Mouse (Mus musculus) heart, postnatal 0 days (tissue): Measurements from ENCODE around the gene Six1. TPM values are rescaled to one million over a fixed set of nuclear protein-coding genes. Genes with fewer than 3 reads are reported as not detected.

Experiments used
- ATAC-seq: fragments of 200-750 bp; cut with Nextera tagmentation; 2 replicates; pipeline ENCODE4 v1.8.0; 2017; ENCODE audit warnings: low read depth, moderate number of reproducible peaks, moderate library complexity; ENCODE audit not compliant: insufficient read depth
- DNase-seq: peaks from one replicate; pipeline ENCODE4 v3.0.0-alpha.2; 2016; ENCODE audit warnings: low spot score
- H3K27ac ChIP-seq: fragments of 300-500 bp; sonication (generic); 2 replicates; pipeline ENCODE4 v1.5.1; 2014; ENCODE audit warnings: low read depth, mild to moderate bottlenecking
- H3K27me3 ChIP-seq: fragments of 300-500 bp; sonication (generic); 2 replicates; pipeline ENCODE4 v1.6.1; 2014; ENCODE audit warnings: low read length, mixed read lengths; ENCODE audit not compliant: control insufficient read depth, insufficient read depth
- H3K36me3 ChIP-seq: fragments of 300-500 bp; sonication (generic); replicated peaks from 2 replicates; pipeline ENCODE4 v1.6.1; 2014; ENCODE audit warnings: low read length, mixed read lengths; ENCODE audit not compliant: control insufficient read depth, insufficient read depth
- H3K4me1 ChIP-seq: fragments of 300-500 bp; sonication (generic); 2 replicates; pipeline ENCODE4 v1.6.1; 2014; ENCODE audit warnings: antibody characterized with exemption; ENCODE audit not compliant: control insufficient read depth, insufficient read depth
- H3K4me2 ChIP-seq: fragments of 300-500 bp; sonication (generic); 2 replicates; pipeline ENCODE4 v1.6.1; 2014; ENCODE audit warnings: low read depth, mild to moderate bottlenecking, low read length, moderate library complexity
- H3K4me3 ChIP-seq: fragments of 300-500 bp; sonication (generic); 2 replicates; pipeline ENCODE4 v1.5.1; 2014; ENCODE audit warnings: low read depth, low read length
- H3K9ac ChIP-seq: fragments of 300-500 bp; sonication (generic); replicated peaks from 2 replicates; pipeline ENCODE4 v1.6.1; 2014; ENCODE audit warnings: low read depth, low read length, mixed read lengths
- H3K9me3 ChIP-seq: fragments of 300-500 bp; sonication (generic); replicated peaks from 2 replicates; pipeline ENCODE4 v1.6.1; 2016; ENCODE audit warnings: low read length; ENCODE audit not compliant: control insufficient read depth
- CTCF ChIP-seq: IDR thresholded peaks from 2 replicates; pipeline ENCODE4 v1.5.1; 2016; ENCODE audit warnings: antibody characterized with exemption, control low read depth, low read depth
- EP300 ChIP-seq: IDR thresholded peaks from 2 replicates; pipeline ENCODE4 v1.6.1; 2016; ENCODE audit warnings: antibody characterized with exemption, low read depth
- WGBS: fragments of 180-500 bp; shearing (Covaris S2); extraction: QIAGEN DNeasy Blood & Tissue Kit; methylation state at CpG from one replicate; pipeline ENCODE4 v1.1.7; 2014; 5-methylcytosine and 5-hydroxymethylcytosine counted together
- polyA plus RNA-seq: library from polyadenylated mRNA; unstranded; fragments of >200 nt; fragmentation: Nextera tagmentation; extraction: Ambion mirVana; gene quantifications from 2 replicates; pipeline ENCODE4 v1.2.1, GENCODE M21; 2015
- total RNA-seq: library from RNA; depleted of rRNA; stranded (reverse); fragments of >200 nt; gene quantifications from 2 replicates; pipeline ENCODE4 v1.2.3, GENCODE M21; 2014; ENCODE audit warnings: low replicate concordance

Six1 gene
- total and polyA plus RNA-seq, 2 experiments from 2014 or later, result 0.38 TPM; not detected in 1

- Histone ChIP-seq H3K27ac (no peak overlapping the region), H3K4me1 (peaks cover 8% of the 10 kb centered on the region), H3K27me3 (peaks cover 81% of the 10 kb centered on the region), H3K4me3 (0 out of 2 replicates have a peak overlapping the region, but pooled peaks have one; percentile 76), H3K4me2 (no peak overlapping the region), H3K9me3 (no peaks in the 10 kb centered on the region), H3K9ac (no peak overlapping the region), H3K36me3 (no peaks in the 10 kb centered on the region)
- WGBS, result 21% methylated on average over 19 of the region's 19 CpGs
- ATAC-seq, result no peak
- no peak for DNase-seq
- TF ChIP-seq CTCF (no peak), EP300 (no peak)
Measured at GRCm38 (mm10) chr12:73052036-73052650, 1.5 kb downstream of the Six1 start.

GRCm38 (mm10) chr12:73050811-73051580 is 2.7 kb downstream of the Six1 start:
- H3K9me3 ChIP-seq, result no peaks in the 10 kb centered on the region
- no peak overlapping the region for H3K27ac ChIP-seq
- no peaks in the 10 kb centered on the region for H3K36me3 ChIP-seq
- 6% methylated on average over 15 of the region's 15 CpGs for WGBS
- no peak for DNase-seq
- ATAC-seq, result no peak
- H3K4me1 ChIP-seq, result peaks cover 8% of the 10 kb centered on the region
- peaks cover 88% of the 10 kb centered on the region for H3K27me3 ChIP-seq
- H3K4me3 ChIP-seq, result no peak overlapping the region
- TF ChIP-seq CTCF, result no peak
- no peak for TF ChIP-seq EP300
- H3K9ac ChIP-seq, result no peak overlapping the region
- no peak overlapping the region for H3K4me2 ChIP-seq

GRCm38 (mm10) chr12:73050305-73050704 is 3.4 kb downstream of the Six1 start:
- H3K9ac ChIP-seq, result no peak overlapping the region
- no peaks in the 10 kb centered on the region for H3K9me3 ChIP-seq
- DNase-seq, result no peak
- no peak overlapping the region for H3K4me2 ChIP-seq
- TF ChIP-seq EP300 (no peak), CTCF (no peak)
- H3K4me3 ChIP-seq, result no peak overlapping the region
- peaks cover 90% of the 10 kb centered on the region for H3K27me3 ChIP-seq
- H3K36me3 ChIP-seq, result no peaks in the 10 kb centered on the region
- H3K4me1 ChIP-seq, result peaks cover 8% of the 10 kb centered on the region
- ATAC-seq, result no peak
- H3K27ac ChIP-seq, result no peak overlapping the region
- WGBS, result 6% methylated on average over 13 of the region's 13 CpGs

GRCm38 (mm10) chr12:73049520-73050225 is 4.0 kb downstream of the Six1 start:
- no peak for TF ChIP-seq EP300
- no peak for TF ChIP-seq CTCF
- H3K9me3 ChIP-seq, result no peaks in the 10 kb centered on the region
- H3K27me3 ChIP-seq, result peaks cover 90% of the 10 kb centered on the region
- ATAC-seq, result no peak
- no peaks in the 10 kb centered on the region for H3K36me3 ChIP-seq
- no peak overlapping the region for H3K4me2 ChIP-seq
- no peak for DNase-seq
- H3K4me3 ChIP-seq, result no peak overlapping the region
- no peak overlapping the region for H3K9ac ChIP-seq
- H3K27ac ChIP-seq, result no peak overlapping the region
- H3K4me1 ChIP-seq, result peaks cover 12% of the 10 kb centered on the region
- WGBS, result 11% methylated on average over 19 of the region's 19 CpGs

- H3K27ac ChIP-seq, result no peak overlapping the region
- H3K4me1 ChIP-seq, result peaks cover 4% of the 10 kb centered on the region; the same call in 1 of the 2 replicates
- peaks cover 94% of the 10 kb centered on the region for H3K27me3 ChIP-seq
- no peaks in the 10 kb centered on the region for H3K9me3 ChIP-seq
- no peak overlapping the region for H3K4me2 ChIP-seq
- H3K9ac ChIP-seq, result no peak overlapping the region
- H3K36me3 ChIP-seq, result no peaks in the 10 kb centered on the region
- WGBS, result 3% methylated on average over 3 of the region's 3 CpGs
- no peak overlapping the region for H3K4me3 ChIP-seq
- DNase-seq (no peak), ATAC-seq (no peak)
- TF ChIP-seq CTCF (no peak), EP300 (no peak)
Measured at GRCm38 (mm10) chr12:73048537-73048936, 5.2 kb downstream of the Six1 start.
